Mouse (Mus musculus): ENCODE measurements around the gene Cep41. TPM values are rescaled to one million over a fixed set of nuclear protein-coding genes. Genes with fewer than 3 reads are reported as not detected.

Cep41 gene
- polyA plus RNA-seq, 1 experiment from 2014 or later, result 2.8 TPM

DNA sequence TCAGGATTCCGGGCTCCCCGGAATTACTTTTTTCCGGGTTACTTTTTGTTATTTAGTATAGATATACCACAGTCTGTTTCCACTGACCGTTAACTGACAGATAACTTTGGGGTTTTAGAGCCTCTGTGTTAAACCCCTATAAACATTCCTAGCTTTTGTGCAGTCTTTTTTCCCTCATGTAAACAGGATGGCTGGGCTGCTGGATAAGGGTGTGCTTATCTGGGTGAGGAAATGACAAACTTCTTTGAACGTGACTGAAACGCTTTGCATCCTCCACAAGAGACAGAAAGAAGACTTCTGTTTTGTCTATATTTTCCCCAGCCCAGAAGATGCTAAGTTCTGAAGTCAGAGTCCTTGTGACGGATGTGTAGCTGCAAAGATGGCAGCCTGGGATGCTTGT lies 18.9 kb upstream of the Cep41 start:
- 38% methylated on average over 7 of the region's 7 CpGs for WGBS (ENCODE audit: insufficient replicate concordance)
- Histone ChIP-seq H3K9ac (replicated peaks) (no peak overlapping the region), H3K27me3 (ENCODE audit: insufficient read depth, low read length) (no peaks in the 10 kb centered on the region), H3K4me1 (ENCODE audit: insufficient read depth) (no peaks in the 10 kb centered on the region), H3K4me3 (ENCODE audit: low read depth, low read length) (no peak overlapping the region), H3K27ac (ENCODE audit: low read depth) (peak overlapping the region; percentile 45; the same call in 1 of the 2 replicates), H3K36me3 (replicated peaks; ENCODE audit: insufficient read depth, low read length) (no peaks in the 10 kb centered on the region), H3K9me3 (ENCODE audit: low read length) (no peaks in the 10 kb centered on the region), H3K4me2 (ENCODE audit: low read depth, low read length) (no peak overlapping the region)
- DNase-seq (no peak), ATAC-seq (no peak)
- TF ChIP-seq CTCF (IDR thresholded peaks at IDR 0.05; ENCODE audit: low read depth), result no peak
- peak; percentile 78 for TF ChIP-seq EP300 (IDR thresholded peaks at IDR 0.05; ENCODE audit: low read depth)

DNA sequence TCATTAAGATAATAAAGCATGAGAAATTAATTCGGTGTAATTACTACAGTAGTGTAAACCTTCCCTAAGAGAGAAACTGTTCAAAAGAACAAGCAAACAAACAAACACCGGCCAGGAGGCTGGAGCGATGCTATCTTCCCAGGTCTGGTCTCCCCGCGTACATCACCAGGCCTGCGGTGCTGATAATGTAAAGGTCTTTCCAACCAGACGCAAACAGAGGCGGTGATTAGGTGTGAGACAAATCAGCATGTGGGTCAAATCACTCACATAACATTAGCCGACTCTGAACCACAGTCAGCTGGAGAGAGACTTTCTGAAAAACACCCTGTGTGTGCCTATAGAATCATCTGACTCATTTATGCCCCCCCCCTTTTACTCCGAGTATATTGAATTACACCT lies 17.8 kb upstream of the Cep41 start:
- Histone ChIP-seq H3K27ac (ENCODE audit: low read depth) (no peak overlapping the region), H3K9me3 (ENCODE audit: low read length) (no peaks in the 10 kb centered on the region), H3K27me3 (ENCODE audit: insufficient read depth, low read length) (no peaks in the 10 kb centered on the region), H3K4me3 (ENCODE audit: low read depth, low read length) (no peak overlapping the region), H3K4me2 (ENCODE audit: low read depth, low read length) (no peak overlapping the region), H3K36me3 (replicated peaks; ENCODE audit: insufficient read depth, low read length) (no peaks in the 10 kb centered on the region), H3K4me1 (ENCODE audit: insufficient read depth) (no peaks in the 10 kb centered on the region), H3K9ac (replicated peaks) (no peak overlapping the region)
- ATAC-seq (no peak), DNase-seq (no peak)
- TF ChIP-seq CTCF (IDR thresholded peaks at IDR 0.05; ENCODE audit: low read depth), result no peak
- TF ChIP-seq EP300 (IDR thresholded peaks at IDR 0.05; ENCODE audit: low read depth), result no peak
- 72% methylated on average over 10 of the region's 10 CpGs for WGBS (ENCODE audit: insufficient replicate concordance)

DNA sequence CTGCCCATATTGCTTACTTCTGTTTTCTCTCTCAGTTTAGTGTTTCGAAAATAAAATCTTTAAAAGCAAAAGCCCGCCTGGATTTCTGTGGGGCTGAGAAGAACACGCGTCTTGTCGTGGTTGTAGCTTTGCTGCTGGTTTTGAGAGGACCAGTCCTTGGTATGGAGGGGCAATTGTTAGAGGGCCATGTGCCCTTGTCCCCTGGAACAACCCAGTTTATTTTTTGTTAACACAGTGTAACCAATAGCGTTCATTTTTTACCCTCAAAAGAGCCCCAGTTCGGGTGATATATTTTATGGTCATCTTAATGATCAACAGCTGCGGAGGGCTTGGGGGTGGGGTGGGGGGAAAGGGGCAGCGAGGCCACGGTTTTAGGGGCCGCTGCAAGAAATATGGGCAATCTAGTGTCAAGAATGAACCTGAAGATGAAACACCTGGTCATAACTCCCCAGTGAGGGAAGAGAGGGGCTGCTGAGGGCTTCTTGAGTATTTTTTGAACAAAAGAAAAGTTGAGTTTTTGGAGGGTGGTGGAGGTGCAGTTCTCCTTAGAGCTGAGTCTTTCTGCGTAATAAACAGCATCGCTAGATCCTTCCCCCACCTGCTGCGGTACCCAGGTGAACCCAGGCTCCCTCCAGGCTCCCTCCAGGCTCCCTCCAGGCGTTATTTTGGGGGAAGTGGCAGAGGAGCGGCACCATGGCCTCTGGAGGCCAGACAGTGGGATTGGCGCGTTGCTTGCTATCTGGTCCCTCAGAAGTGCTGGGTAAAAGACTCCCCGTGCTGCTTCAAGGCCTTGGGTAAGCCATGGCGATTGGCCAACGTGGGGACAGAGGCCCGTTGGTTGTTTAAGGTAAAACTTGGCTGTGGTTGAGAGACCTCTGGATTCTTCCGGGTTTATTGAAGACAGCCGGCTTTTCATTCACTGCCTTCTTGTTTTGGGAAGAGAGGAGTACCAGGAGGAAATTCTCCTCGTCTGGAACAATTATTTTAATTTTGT lies 17.1 kb upstream of the Cep41 start:
- H3K4me2 ChIP-seq (ENCODE audit: low read depth, low read length), result no peak overlapping the region
- 71% methylated on average over 25 of the region's 25 CpGs for WGBS (ENCODE audit: insufficient replicate concordance)
- H3K4me1 ChIP-seq (ENCODE audit: insufficient read depth), result no peaks in the 10 kb centered on the region
- no peaks in the 10 kb centered on the region for H3K36me3 ChIP-seq (replicated peaks; ENCODE audit: insufficient read depth, low read length)
- ATAC-seq (no peak), DNase-seq (no peak)
- H3K9ac ChIP-seq (replicated peaks), result no peak overlapping the region
- H3K27ac ChIP-seq (ENCODE audit: low read depth), result no peak overlapping the region
- TF ChIP-seq CTCF (IDR thresholded peaks at IDR 0.05; ENCODE audit: low read depth) (no peak), EP300 (IDR thresholded peaks at IDR 0.05; ENCODE audit: low read depth) (no peak)
- no peak overlapping the region for H3K4me3 ChIP-seq (ENCODE audit: low read depth, low read length)
- no peaks in the 10 kb centered on the region for H3K27me3 ChIP-seq (ENCODE audit: insufficient read depth, low read length)
- H3K9me3 ChIP-seq (ENCODE audit: low read length), result no peaks in the 10 kb centered on the region

DNA sequence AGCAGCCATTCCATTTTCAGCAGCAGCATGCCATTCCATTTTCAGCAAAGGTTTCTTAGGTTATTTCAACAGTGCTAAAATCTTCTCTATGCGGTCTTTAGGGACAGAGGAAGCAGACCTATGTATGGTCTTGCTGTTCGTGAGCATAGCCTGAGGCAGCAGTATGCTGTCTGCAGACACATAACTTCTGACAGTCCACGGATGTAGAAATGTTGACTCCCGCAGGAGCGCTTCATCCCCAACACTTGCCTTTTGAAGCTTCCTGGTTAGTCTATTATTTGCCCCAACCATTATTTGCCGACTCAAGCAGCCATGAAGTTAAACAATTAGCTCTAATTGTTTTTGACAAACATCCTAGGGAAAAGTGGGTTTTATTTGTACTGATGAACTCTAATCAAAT lies 15.6 kb upstream of the Cep41 start:
- Histone ChIP-seq H3K4me2 (ENCODE audit: low read depth, low read length) (no peak overlapping the region), H3K9ac (replicated peaks) (no peak overlapping the region), H3K4me1 (ENCODE audit: insufficient read depth) (no peaks in the 10 kb centered on the region), H3K9me3 (ENCODE audit: low read length) (no peaks in the 10 kb centered on the region), H3K27me3 (ENCODE audit: insufficient read depth, low read length) (no peaks in the 10 kb centered on the region), H3K27ac (ENCODE audit: low read depth) (no peak overlapping the region), H3K36me3 (replicated peaks; ENCODE audit: insufficient read depth, low read length) (no peaks in the 10 kb centered on the region), H3K4me3 (ENCODE audit: low read depth, low read length) (no peak overlapping the region)
- no peak for DNase-seq
- no peak for ATAC-seq
- TF ChIP-seq EP300 (IDR thresholded peaks at IDR 0.05; ENCODE audit: low read depth) (no peak), CTCF (IDR thresholded peaks at IDR 0.05; ENCODE audit: low read depth) (no peak)
- WGBS (ENCODE audit: insufficient replicate concordance), result 68% methylated on average over 6 of the region's 6 CpGs

DNA sequence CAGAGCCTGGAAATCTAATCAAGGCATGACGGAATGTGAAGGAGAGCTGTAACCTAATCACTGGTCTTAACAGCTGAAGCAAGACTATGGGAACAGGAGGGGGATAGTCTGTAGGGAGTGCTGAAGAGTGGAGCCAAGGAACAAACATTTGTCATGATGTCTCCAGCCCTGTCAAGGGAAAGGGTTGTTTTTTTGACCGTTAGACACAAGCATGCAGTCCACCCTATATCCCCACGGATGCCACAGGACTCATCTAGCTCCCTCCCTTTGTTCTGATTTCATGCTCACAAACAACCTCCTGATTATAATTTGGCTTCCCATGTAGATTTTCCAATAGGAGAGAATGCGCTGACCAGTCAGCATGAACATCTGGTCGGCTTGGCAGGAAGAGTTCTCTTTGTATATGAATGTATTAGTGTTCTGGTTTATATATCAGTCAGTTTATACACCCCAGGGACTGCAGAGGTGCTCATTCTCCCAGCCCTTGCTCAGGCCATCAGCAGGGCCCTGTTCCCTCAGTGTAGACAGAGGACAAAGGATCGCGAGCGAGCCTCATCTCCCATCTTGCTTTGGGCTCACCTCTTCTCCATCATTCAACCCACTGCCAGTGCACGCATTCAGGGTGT lies 10.5 kb upstream of the Cep41 start:
- Histone ChIP-seq H3K4me3 (ENCODE audit: low read depth, low read length) (no peak overlapping the region), H3K27me3 (ENCODE audit: insufficient read depth, low read length) (no peaks in the 10 kb centered on the region), H3K9ac (replicated peaks) (no peak overlapping the region), H3K4me1 (ENCODE audit: insufficient read depth) (peaks cover 4% of the 10 kb centered on the region), H3K27ac (ENCODE audit: low read depth) (no peak overlapping the region), H3K9me3 (ENCODE audit: low read length) (no peaks in the 10 kb centered on the region), H3K4me2 (ENCODE audit: low read depth, low read length) (no peak overlapping the region), H3K36me3 (replicated peaks; ENCODE audit: insufficient read depth, low read length) (no peaks in the 10 kb centered on the region)
- 77% methylated on average over 9 of the region's 9 CpGs for WGBS (ENCODE audit: insufficient replicate concordance)
- TF ChIP-seq CTCF (IDR thresholded peaks at IDR 0.05; ENCODE audit: low read depth), result no peak
- no peak for DNase-seq
- ATAC-seq, result no peak

DNA sequence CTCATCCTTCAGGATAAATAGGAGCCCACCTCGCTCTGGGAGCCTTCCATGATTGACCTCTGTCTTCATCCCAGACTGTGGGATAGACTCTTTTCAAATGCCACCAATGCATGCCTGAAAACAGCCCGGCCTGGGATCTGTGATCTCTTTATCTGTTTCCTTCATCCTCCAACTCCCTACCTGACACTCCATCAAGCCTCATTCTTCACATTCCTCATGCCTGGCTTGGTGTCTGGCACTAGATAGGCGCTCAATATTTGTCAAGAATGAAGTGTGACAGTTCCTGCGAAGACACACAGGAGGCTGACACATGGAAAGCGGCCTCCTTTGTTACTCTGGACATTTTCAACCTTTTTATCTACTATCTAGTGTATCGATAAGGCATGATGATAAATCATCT lies 9.9 kb upstream of the Cep41 start:
- Histone ChIP-seq H3K4me2 (ENCODE audit: low read depth, low read length) (no peak overlapping the region), H3K9me3 (ENCODE audit: low read length) (no peaks in the 10 kb centered on the region), H3K27me3 (ENCODE audit: insufficient read depth, low read length) (no peaks in the 10 kb centered on the region), H3K4me1 (ENCODE audit: insufficient read depth) (peaks cover 4% of the 10 kb centered on the region), H3K4me3 (ENCODE audit: low read depth, low read length) (no peak overlapping the region), H3K9ac (replicated peaks) (no peak overlapping the region), H3K27ac (ENCODE audit: low read depth) (no peak overlapping the region), H3K36me3 (replicated peaks; ENCODE audit: insufficient read depth, low read length) (no peaks in the 10 kb centered on the region)
- DNase-seq (no peak), ATAC-seq (no peak)
- WGBS (ENCODE audit: insufficient replicate concordance), result 55% methylated on average over 6 of the region's 6 CpGs
- no peak for TF ChIP-seq EP300 (IDR thresholded peaks at IDR 0.05; ENCODE audit: low read depth)
- no peak for TF ChIP-seq CTCF (IDR thresholded peaks at IDR 0.05; ENCODE audit: low read depth)
